Mouse (Mus musculus) C2C12 (cell line): ENCODE results near the gene Cant1. TPM values are rescaled to one million over a fixed set of nuclear protein-coding genes. Genes with fewer than 3 reads are reported as not detected.

ENCODE experiments used
- H3K27me3 ChIP-seq: one replicate; pipeline ENCODE4 v1.6.1; 2011; ENCODE audit not compliant: control insufficient read depth, insufficient read depth, insufficient read length
- H3K36me3 ChIP-seq: one replicate; pipeline ENCODE4 v1.6.1; 2011; ENCODE audit not compliant: control insufficient read depth, insufficient read depth
- H3K4me3 ChIP-seq: one replicate; pipeline ENCODE4 v1.5.1; 2011; ENCODE audit warnings: mild to moderate bottlenecking, control low read depth; ENCODE audit not compliant: poor library complexity, insufficient read depth, severe bottlenecking
- H3K79me2 ChIP-seq: one replicate; pipeline ENCODE4 v1.6.1; 2011; ENCODE audit not compliant: control insufficient read depth, insufficient read depth
- H3K79me3 ChIP-seq: one replicate; pipeline ENCODE4 v1.6.1; 2011; ENCODE audit warnings: low read depth, control low read depth
- H3ac ChIP-seq: one replicate; pipeline ENCODE3; 2011; ENCODE audit warnings: low read depth; ENCODE audit not compliant: control insufficient read depth, insufficient read length
- CEBPB ChIP-seq: IDR thresholded peaks from one replicate; pipeline ENCODE4 v1.6.1; 2011; ENCODE audit warnings: low read depth, mild to moderate bottlenecking, control low read depth, moderate library complexity
- CTCF ChIP-seq: IDR thresholded peaks from one replicate; pipeline ENCODE4 v1.5.1; 2011; ENCODE audit not compliant: control insufficient read depth, insufficient read depth, insufficient read length
- FOSL1 ChIP-seq: IDR thresholded peaks from one replicate; pipeline ENCODE4 v1.8.0; 2011; ENCODE audit warnings: mild to moderate bottlenecking, low read length; ENCODE audit not compliant: poor library complexity, insufficient read depth, severe bottlenecking
- MAX ChIP-seq: IDR thresholded peaks from one replicate; pipeline ENCODE4 v1.6.1; 2011; ENCODE audit warnings: mild to moderate bottlenecking, control low read depth
- MYOD1 ChIP-seq: IDR thresholded peaks from one replicate; pipeline ENCODE4 v1.6.1; 2011; ENCODE audit warnings: low read depth; ENCODE audit not compliant: control insufficient read depth, insufficient read length
- MYOG ChIP-seq: IDR thresholded peaks from one replicate; pipeline ENCODE4 v1.6.1; 2011; ENCODE audit not compliant: control insufficient read depth, insufficient read length; ENCODE audit errors: extremely low read depth
- USF1 ChIP-seq: IDR thresholded peaks from one replicate; pipeline ENCODE4 v1.6.1; 2011; ENCODE audit warnings: low read depth, mild to moderate bottlenecking, control low read depth, moderate library complexity
- polyA plus RNA-seq: library from polyadenylated mRNA; unstranded; fragments of >200 nt; fragmentation: generic; extraction: Trizol; gene quantifications from one replicate; pipeline ENCODE4 v1.2.1, GENCODE M21; 2012; ENCODE audit warnings: missing spikeins

Gene Cant1
- polyA plus RNA-seq, 1 experiment, result 29.7 TPM

DNA sequence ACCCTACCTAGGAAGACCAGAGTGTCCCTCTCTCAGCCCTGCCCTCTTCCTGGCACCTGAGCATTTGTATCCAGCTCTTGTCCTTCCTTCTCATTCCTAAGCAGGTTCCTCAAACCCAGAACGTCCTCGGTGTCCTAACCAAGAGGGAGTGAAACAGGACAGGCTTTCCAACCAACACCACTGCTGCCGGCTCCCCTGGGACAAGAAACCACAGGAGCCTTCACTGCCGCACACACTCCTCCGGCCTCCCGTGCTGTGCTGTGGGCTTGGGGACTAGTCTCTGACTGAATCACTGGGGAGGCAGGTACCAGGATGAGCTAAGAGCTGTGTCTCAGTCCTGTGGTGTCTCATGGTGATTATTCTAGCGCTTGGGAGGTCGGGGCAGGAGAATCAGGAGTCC is 49.2 kb downstream of the Cant1 start:
- no peak overlapping the region for H3ac ChIP-seq
- H3K27me3 ChIP-seq, result no peaks in the 10 kb centered on the region
- H3K79me2 ChIP-seq, result peaks cover 2% of the 10 kb centered on the region
- no peaks in the 10 kb centered on the region for H3K79me3 ChIP-seq
- no peak overlapping the region for H3K4me3 ChIP-seq
- TF ChIP-seq CEBPB (no peak), FOSL1 (no peak), MAX (no peak), MYOD1 (no peak), CTCF (no peak), MYOG (no peak), USF1 (no peak)
- H3K36me3 ChIP-seq, result no peaks in the 10 kb centered on the region

- Histone ChIP-seq H3K27me3 (no peaks in the 10 kb centered on the region), H3K4me3 (no peak overlapping the region), H3ac (no peak overlapping the region), H3K79me2 (peaks cover 6% of the 10 kb centered on the region), H3K79me3 (no peaks in the 10 kb centered on the region), H3K36me3 (no peaks in the 10 kb centered on the region)
- TF ChIP-seq USF1, result no peak
- no peak for TF ChIP-seq MAX
- TF ChIP-seq MYOD1, result no peak
- TF ChIP-seq FOSL1, result no peak
- TF ChIP-seq CEBPB, result no peak
- no peak for TF ChIP-seq CTCF
Observed at GRCm38 (mm10) chr11:118369251-118369650, 49.6 kb downstream of the Cant1 start.

DNA sequence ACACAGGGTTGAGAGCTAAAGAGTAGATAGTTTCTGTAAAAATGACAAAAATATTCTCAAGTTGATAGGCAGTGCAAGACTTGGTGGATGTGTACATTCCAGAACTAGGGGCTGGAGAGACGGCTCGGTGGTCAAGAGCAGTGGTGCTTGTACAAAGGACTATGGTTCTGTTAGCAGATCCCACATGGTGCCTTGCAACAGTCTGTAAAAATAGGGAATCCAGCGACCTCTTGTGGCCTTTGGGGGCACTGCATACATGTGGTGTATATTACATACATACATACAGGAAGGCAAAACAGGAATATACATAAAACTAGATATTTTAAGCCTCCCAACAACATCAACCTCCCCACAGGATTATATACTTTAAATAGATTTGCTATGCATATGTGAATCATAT is 50.6 kb downstream of the Cant1 start:
- Histone ChIP-seq H3K27me3 (no peaks in the 10 kb centered on the region), H3K36me3 (no peaks in the 10 kb centered on the region)
- TF ChIP-seq FOSL1 (no peak), MYOG (no peak), CEBPB (no peak), USF1 (no peak), CTCF (no peak), MYOD1 (no peak), MAX (no peak)

DNA sequence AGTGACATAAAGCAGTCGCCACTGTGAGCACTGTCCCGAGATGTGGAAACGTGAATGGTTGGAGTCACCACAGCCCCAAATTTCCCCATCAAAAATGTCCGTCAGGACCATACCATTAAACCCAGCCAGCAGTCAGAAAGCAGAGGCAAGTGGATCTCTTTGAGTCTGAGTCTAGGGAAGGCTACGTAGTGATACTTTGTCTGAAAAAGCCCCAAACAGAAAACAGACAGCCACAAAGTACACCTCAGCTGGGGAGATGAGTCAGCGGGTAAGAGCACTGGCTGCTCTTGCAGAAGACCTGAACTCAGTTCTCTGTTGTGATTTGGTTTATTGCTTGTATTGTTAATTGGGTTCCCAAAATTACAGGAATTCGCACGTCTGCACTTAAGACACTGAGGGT is 52.3 kb downstream of the Cant1 start:
- Histone ChIP-seq H3K4me3 (no peak overlapping the region), H3K79me2 (peaks cover 13% of the 10 kb centered on the region), H3K36me3 (no peaks in the 10 kb centered on the region), H3K79me3 (no peaks in the 10 kb centered on the region), H3K27me3 (no peaks in the 10 kb centered on the region), H3ac (peak overlapping the region; percentile 1)
- TF ChIP-seq CEBPB (no peak), FOSL1 (no peak), MAX (no peak), USF1 (no peak), MYOD1 (no peak), MYOG (no peak), CTCF (no peak)

More for the DNA sequence above, 50.6 kb downstream of the Cant1 start:
- Histone ChIP-seq H3K4me3 (no peak overlapping the region), H3K79me2 (peaks cover 13% of the 10 kb centered on the region), H3ac (no peak overlapping the region), H3K79me3 (no peaks in the 10 kb centered on the region)

GRCm38 (mm10) chr11:118366108-118366507 is 52.8 kb downstream of the Cant1 start:
- Histone ChIP-seq H3K4me3 (no peak overlapping the region), H3K79me2 (peaks cover 13% of the 10 kb centered on the region), H3K27me3 (no peaks in the 10 kb centered on the region), H3K36me3 (no peaks in the 10 kb centered on the region), H3K79me3 (no peaks in the 10 kb centered on the region), H3ac (peak overlapping the region; percentile 1)
- TF ChIP-seq MAX (no peak), MYOD1 (peak; percentile 25), MYOG (no peak), USF1 (no peak), CTCF (no peak), FOSL1 (no peak), CEBPB (no peak)

GRCm38 (mm10) chr11:118365171-118365570 is 53.7 kb downstream of the Cant1 start:
- H3K27me3 ChIP-seq, result no peaks in the 10 kb centered on the region
- H3K36me3 ChIP-seq, result no peaks in the 10 kb centered on the region
- no peak for TF ChIP-seq CTCF
- no peak for TF ChIP-seq CEBPB
- TF ChIP-seq FOSL1, result peak; percentile 98
- TF ChIP-seq MYOG, result no peak
- peak; percentile 99 for TF ChIP-seq MYOD1
- no peak for TF ChIP-seq USF1
- peak; percentile 83 for TF ChIP-seq MAX
- no peak overlapping the region for H3ac ChIP-seq
- no peak overlapping the region for H3K4me3 ChIP-seq
- peaks cover 13% of the 10 kb centered on the region for H3K79me2 ChIP-seq
- no peaks in the 10 kb centered on the region for H3K79me3 ChIP-seq
